Mouse (Mus musculus) cerebellum, adult 2 months (tissue): ENCODE measurements around the gene Adgrl3. TPM values are rescaled to one million over a fixed set of nuclear protein-coding genes. Genes with fewer than 3 reads are reported as not detected.
A peak's percentile ranks its signal among the peaks of the same experiment; 100 is the strongest.

Source experiments
- DNase-seq, 2 experiments: peaks; one replicate each; pipeline ENCODE4 v3.0.0; 2021
- H3K27ac ChIP-seq: fragments of 200-500 bp; 2 replicates; pipeline ENCODE4 v1.5.1; 2012; ENCODE audit warnings: low read length, control low read depth, inconsistent platforms; ENCODE audit not compliant: insufficient read depth
- H3K27me3 ChIP-seq: fragments of 200-500 bp; 2 replicates; pipeline ENCODE4 v1.6.1; 2012; ENCODE audit warnings: inconsistent platforms, mild to moderate bottlenecking, low read length, moderate library complexity; ENCODE audit not compliant: control insufficient read depth, insufficient read depth
- H3K4me1 ChIP-seq: fragments of 200-500 bp; 2 replicates; pipeline ENCODE4 v1.6.1; 2011; ENCODE audit warnings: low read length; ENCODE audit not compliant: control insufficient read depth, insufficient read depth
- H3K4me3 ChIP-seq: fragments of 200-500 bp; replicated peaks from 2 replicates; pipeline ENCODE3; 2011; ENCODE audit warnings: mild to moderate bottlenecking, low read depth, low read length, control low read depth; ENCODE audit not compliant: insufficient read depth
- CTCF ChIP-seq: fragments of 200-500 bp; IDR thresholded peaks from 2 replicates; pipeline ENCODE4 v1.5.1; 2011; ENCODE audit warnings: low read depth, mild to moderate bottlenecking, control low read depth, low read length, moderate library complexity, borderline replicate concordance; ENCODE audit not compliant: insufficient read depth
- POLR2A ChIP-seq: fragments of 200-500 bp; IDR thresholded peaks from 2 replicates; pipeline ENCODE4 v1.6.1; 2011; ENCODE audit warnings: low read length, control low read depth, borderline replicate concordance; ENCODE audit not compliant: insufficient read depth
- WGBS: fragments of 180-500 bp; shearing (Covaris S2); methylation state at CpG from one replicate; pipeline ENCODE4 v1.1.7; 2018; 5-methylcytosine and 5-hydroxymethylcytosine counted together
- polyA plus RNA-seq: library from polyadenylated mRNA; depleted of rRNA; stranded (reverse); fragments of >200 nt; gene quantifications from 2 replicates; pipeline ENCODE4 v1.2.3, GENCODE M21; 2012; rRNA removed

Gene Adgrl3
- 57.0 and 59.3 TPM in 2 replicates for polyA plus RNA-seq

DNA sequence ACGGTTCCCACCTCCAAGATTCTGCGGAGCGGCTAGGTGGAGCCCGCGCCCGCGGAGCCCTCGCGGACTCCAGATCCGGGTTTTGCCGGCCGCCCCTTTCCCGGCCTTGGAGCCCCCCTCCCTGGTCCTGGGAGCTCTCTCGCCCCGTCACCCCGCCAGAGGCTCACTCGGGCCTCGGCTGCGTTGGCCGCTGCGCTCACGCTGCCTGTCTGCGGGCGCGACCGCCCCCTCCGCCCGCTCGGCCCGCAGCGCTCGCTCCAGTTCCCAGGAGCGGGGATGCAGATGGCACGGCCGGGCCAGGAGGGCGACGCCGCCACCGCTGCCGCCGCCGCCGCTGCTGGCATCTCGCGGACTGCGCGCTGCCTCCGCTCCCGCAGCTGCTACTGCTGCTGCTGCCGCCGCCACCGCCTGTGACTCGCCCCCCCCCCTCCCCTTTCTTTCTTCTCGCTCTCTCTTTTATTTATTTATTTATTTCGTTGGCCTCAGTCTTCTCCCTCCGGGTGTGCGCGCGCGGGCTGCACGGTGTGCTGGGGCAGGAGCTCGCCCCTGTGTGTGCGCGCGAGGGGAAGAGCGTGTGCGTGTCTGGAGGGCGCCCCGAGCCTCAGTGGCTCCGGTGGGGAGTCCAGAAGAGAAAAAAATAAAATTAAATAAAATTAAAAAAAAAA lies at the start of gene Adgrl3:
TSS of gene Adgrl3 (plus strand) at position 549 of the 665 bp plus-strand sequence.
- WGBS: under 1% methylated on average over 66 of the region's 70 CpGs
- Histone ChIP-seq H3K4me3 (peak within 1 kb of the TSS; percentile 80), H3K27ac (peak within 1 kb of the TSS; percentile 93), H3K27me3 (no peaks in the 10 kb centered on the region), H3K4me1 (no peaks in the 10 kb centered on the region; the same call in 1 of the 2 replicates)
- peak; percentile 91 to 92 for DNase-seq
- TF ChIP-seq CTCF: no peak
- peak; percentile 56 for TF ChIP-seq POLR2A

DNA sequence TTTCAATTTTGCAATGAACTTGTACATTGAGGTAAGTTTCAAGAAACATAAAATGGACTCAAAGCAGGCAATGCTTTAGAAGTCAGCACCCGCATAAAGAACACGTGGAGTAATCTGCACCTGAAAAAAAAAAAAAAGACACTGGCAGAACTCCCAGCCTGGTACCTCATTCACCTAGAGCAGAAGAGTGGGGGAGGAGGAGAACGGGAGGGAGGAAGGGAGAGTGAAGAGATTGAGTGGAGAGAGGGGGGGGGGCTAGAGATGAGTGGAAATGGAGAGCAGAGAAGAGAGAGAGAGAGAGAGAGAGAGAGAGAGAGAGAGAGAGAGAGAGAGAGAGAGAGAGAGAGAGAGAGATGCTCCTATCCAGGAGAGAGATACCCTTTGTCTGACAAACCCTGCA lies 772 bp upstream of the Adgrl3 start:
- WGBS: under 1% methylated on average over 3 of the region's 3 CpGs
- H3K27me3 ChIP-seq: no peaks in the 10 kb centered on the region

DNA sequence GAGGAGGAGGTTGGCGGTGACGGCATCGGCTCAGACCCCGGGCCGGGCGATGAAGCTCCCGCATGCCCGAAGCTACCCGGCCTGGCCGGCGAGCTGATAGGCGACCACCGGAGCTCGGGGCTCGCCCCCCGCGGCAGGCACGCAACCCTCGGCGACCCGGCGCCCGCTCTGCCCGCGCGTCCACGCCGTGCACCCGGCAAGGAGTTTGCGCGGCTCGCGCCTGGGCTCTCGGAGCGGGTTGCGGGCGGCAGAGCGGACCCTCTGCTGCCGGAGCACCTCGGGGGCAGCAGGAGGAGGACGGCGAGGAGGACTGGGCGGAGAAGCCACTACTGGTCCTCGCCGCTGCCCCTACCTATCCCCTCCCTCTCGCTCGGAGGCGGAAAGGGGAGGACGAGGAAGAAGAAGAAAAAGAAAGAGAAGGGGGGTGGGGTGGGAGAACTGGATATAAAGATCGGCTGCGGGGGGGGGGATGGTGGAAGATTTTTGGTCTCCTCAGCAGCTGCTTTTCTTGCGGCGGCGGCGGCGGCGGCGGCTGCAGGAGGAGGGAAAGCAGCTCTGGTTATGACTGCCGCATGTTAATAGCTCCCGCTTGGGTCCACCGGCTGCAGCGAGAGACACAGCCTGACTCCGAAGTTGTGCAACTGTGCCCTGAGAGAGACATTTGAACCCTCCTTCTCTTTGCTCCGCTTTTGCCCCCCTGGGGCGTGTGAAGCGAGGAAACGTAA lies 505 bp downstream of the Adgrl3 start:
- DNase-seq: peak; percentile 68 to 73
- TF ChIP-seq CTCF (no peak), POLR2A (no peak)
- no peaks in the 10 kb centered on the region for H3K27me3 ChIP-seq
- peak overlapping the region; percentile 80 for H3K4me3 ChIP-seq
- peak overlapping the region; percentile 82 for H3K27ac ChIP-seq
- under 1% methylated on average over 64 of the region's 67 CpGs for WGBS
- no peaks in the 10 kb centered on the region; the same call in 1 of the 2 replicates for H3K4me1 ChIP-seq

More for the DNA sequence above, 772 bp upstream of the Adgrl3 start:
- Histone ChIP-seq H3K4me3 (peak overlapping the region; percentile 80), H3K27ac (peak overlapping the region; percentile 93; the same call in 1 of the 2 replicates), H3K4me1 (no peaks in the 10 kb centered on the region; the same call in 1 of the 2 replicates)
- DNase-seq: peak in 1 of 2 experiments; percentile 77
- no peak for TF ChIP-seq CTCF
- no peak for TF ChIP-seq POLR2A

DNA sequence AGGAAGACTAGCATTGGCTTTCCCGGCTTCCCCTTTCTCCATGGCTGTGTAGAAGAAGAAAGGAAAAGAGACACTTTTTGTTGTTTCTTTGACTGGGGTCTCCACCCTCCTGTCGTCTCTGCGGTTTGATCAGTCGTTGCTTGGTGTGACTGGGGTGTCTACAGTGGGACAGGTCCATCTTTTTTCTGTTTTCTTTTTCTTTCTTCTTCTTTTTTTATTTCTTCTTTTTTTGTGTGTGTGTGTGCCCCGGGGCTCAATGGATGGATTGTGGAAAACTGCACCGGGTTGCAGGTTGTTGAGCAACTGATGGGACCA lies 1.0 kb downstream of the Adgrl3 start:
- Histone ChIP-seq H3K27ac (peak overlapping the region; percentile 51; the same call in 1 of the 2 replicates), H3K4me1 (no peaks in the 10 kb centered on the region; the same call in 1 of the 2 replicates), H3K27me3 (no peaks in the 10 kb centered on the region), H3K4me3 (peak overlapping the region; percentile 80)
- TF ChIP-seq CTCF: no peak
- no peak for TF ChIP-seq POLR2A
- no peak for DNase-seq
- WGBS: 0% methylated on average over 6 of the region's 6 CpGs

DNA sequence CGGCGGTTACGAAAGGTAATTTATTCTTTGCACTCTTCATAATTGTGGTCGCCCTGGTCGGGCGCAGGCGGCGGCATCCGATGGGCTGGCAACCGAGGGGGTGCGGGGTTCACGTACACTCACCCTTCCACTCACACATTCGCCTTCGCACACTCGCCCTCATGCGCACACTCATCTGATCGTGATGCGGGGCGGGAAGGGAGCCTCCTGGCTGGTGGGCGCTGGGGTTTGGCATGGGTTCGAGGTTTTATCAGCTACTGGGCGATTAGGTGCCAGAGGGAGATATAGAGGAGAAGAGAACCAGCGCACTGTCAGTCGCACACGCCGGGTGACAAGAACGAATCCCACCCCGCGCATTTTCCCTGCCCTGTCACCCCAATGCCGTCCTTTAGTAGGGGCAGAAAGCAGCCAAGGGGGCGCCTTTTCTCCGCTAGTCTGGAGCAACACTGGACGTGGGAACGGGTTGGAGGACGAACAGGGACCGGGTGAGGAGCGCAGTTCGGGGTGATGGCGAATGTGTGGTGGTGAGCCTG lies 1.5 kb downstream of the Adgrl3 start:
- H3K4me1 ChIP-seq: no peaks in the 10 kb centered on the region; the same call in 1 of the 2 replicates
- H3K4me3 ChIP-seq: peak overlapping the region; percentile 80
- TF ChIP-seq CTCF (0 out of 2 replicates have a peak, but pooled peaks have one; percentile 8), POLR2A (peak; percentile 28; the same call in 1 of the 2 replicates)
- 1% methylated on average over 39 of the region's 39 CpGs for WGBS
- peak in 1 of 2 experiments; percentile 69 for DNase-seq
- H3K27ac ChIP-seq: peak overlapping the region; percentile 49
- no peaks in the 10 kb centered on the region for H3K27me3 ChIP-seq

DNA sequence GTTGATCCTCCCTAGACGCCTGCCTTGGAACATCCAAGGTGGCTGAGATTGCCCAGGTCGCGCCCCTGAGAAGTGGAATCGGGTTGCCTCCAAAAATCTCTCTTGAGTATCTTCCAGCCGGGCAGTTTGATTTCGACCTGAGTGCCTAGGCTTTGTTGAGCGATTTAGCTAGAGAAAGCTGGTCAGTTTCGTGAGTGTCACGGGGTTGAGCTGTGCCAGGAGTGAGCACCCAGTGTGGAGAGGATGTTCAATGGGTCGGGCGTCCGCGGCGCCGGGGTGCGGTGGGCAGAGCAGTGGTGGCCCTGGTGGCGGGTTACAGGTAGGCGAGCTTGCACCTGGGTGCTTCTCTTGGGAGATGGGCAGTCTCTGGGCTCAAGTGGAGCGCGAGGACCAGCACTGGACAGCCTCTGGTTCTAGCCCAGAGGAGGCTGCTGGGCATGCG lies 1.9 kb downstream of the Adgrl3 start:
- DNase-seq: peak; percentile 55 to 75

DNA sequence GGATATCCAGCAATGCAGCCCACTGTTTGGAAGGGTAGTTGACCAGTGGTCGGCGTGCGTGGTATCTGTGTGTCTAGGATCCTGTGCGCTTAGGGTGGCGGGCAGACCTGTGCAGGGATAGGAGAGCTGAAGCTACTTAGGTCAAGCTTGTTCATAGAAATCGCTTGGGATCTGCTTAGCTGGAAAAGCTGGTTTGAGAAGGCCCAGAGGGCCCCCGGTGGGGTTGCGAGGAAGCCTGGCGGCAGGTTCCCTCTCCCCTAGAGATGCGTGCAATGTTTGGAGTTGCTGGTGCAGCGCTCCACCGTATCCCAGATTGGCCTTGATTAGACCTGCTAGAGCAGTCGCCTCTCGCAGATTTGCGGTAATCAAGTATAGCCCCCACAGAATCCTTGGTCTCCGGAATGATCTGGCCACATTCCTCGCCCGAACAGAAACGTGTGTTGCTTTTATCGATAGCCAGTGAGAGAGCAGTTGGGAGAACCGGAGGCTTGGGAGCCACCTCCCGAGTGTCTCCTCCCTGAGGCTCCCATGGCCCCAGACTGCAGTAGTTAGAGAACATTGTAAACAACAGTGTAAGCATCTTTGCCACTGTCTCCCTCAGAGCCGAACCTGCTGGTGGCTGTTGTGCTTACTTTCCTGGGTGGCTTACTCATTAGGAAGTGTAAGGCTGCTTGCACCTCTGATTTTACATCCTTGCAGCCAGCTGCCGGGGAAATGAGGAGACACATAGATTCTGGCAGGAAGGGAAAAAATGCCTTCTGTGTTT lies 2.6 kb downstream of the Adgrl3 start:
- Histone ChIP-seq H3K27ac (peak overlapping the region; percentile 49), H3K4me3 (peak overlapping the region; percentile 80), H3K4me1 (no peaks in the 10 kb centered on the region; the same call in 1 of the 2 replicates), H3K27me3 (no peaks in the 10 kb centered on the region)
- TF ChIP-seq POLR2A (no peak), CTCF (no peak)
- WGBS: under 1% methylated on average over 24 of the region's 24 CpGs
- DNase-seq: peak in 1 of 2 experiments; percentile 64

More for the DNA sequence above, 1.9 kb downstream of the Adgrl3 start:
- no peak; the same call in 1 of the 2 replicates for TF ChIP-seq POLR2A
- no peak for TF ChIP-seq CTCF
- Histone ChIP-seq H3K4me3 (peak overlapping the region; percentile 80), H3K27ac (peak overlapping the region; percentile 49), H3K27me3 (no peaks in the 10 kb centered on the region), H3K4me1 (no peaks in the 10 kb centered on the region; the same call in 1 of the 2 replicates)
- whole genome bisulfite sequencing: under 1% methylated on average over 21 of the region's 21 CpGs
